Mouse (Mus musculus) stomach, postnatal 0 days (tissue): ENCODE results near the gene Ccdc146.

Experiments used
- CTCF ChIP-seq: IDR thresholded peaks from 2 replicates; pipeline ENCODE4 v1.5.1; 2016; ENCODE audit warnings: antibody characterized with exemption, low read depth, mild to moderate bottlenecking, moderate library complexity
- EP300 ChIP-seq: optimal IDR thresholded peaks from 2 replicates; pipeline ENCODE3; 2016; ENCODE audit warnings: antibody characterized with exemption

- TF ChIP-seq CTCF (no peak), EP300 (no peak)
Measured at GRCm38 (mm10) chr5:21314696-21315095, 109.8 kb downstream of the Ccdc146 start.
